Mouse (Mus musculus): ENCODE data around the gene Vmn2r34. TPM values are rescaled to one million over a fixed set of nuclear protein-coding genes. Genes with fewer than 3 reads are reported as not detected.
"Not testable (repeated sequence)": the region's sequence is repeated elsewhere in the genome, so short reads cannot be mapped to it uniquely, and the experiment has no call there.

Gene Vmn2r34
- not detected in 2 replicates for polyA plus RNA-seq (2015; fragmentation: Nextera tagmentation; extraction: Ambion mirVana)

- not testable (repeated sequence) for H3K9ac ChIP-seq (ENCODE audit: low read length); H3K9me3 ChIP-seq (ENCODE audit: control insufficient read depth, low read length); ATAC-seq (ENCODE audit: low read depth); H3K36me3 ChIP-seq (ENCODE audit: control insufficient read depth, insufficient read depth, low read length); H3K27ac ChIP-seq (ENCODE audit: low read length); H3K4me3 ChIP-seq (ENCODE audit: low read length); H3K4me2 ChIP-seq (ENCODE audit: low read depth, low read length); H3K4me1 ChIP-seq (replicated peaks; ENCODE audit: control insufficient read depth, insufficient read depth, low read length); H3K27me3 ChIP-seq (ENCODE audit: control insufficient read depth, insufficient read depth, low read depth, low read length)
- no CpG with 5 or more reads among the region's 2 CpGs for WGBS
Measured at GRCm38 (mm10) chr7:7689413-7689812, at the start of gene Vmn2r34. Vmn2r34 (minus strand) TSS chr7:7689513.

GRCm38 (mm10) chr7:7674032-7674431 lies 15.3 kb downstream of the Vmn2r34 start:
- not testable (repeated sequence) for H3K4me1 ChIP-seq (replicated peaks; ENCODE audit: control insufficient read depth, insufficient read depth, low read length)

More at GRCm38 (mm10) chr7:7674032-7674431, 15.3 kb downstream of the Vmn2r34 start:
- H3K27me3 ChIP-seq (ENCODE audit: control insufficient read depth, insufficient read depth, low read depth, low read length); H3K9me3 ChIP-seq (ENCODE audit: control insufficient read depth, low read length); H3K9ac ChIP-seq (ENCODE audit: low read length); H3K36me3 ChIP-seq (ENCODE audit: control insufficient read depth, insufficient read depth, low read length); H3K4me3 ChIP-seq (ENCODE audit: low read length); ATAC-seq (ENCODE audit: low read depth); H3K4me2 ChIP-seq (ENCODE audit: low read depth, low read length); H3K27ac ChIP-seq (ENCODE audit: low read length): not testable (repeated sequence)
- WGBS = 70% methylated on average over 2 of the region's 2 CpGs

Other genes starting within 250 kb of the Vmn2r34 start
- not detected in 2 replicates for gene Vmn2r32, start 209.5 kb downstream of the Vmn2r34 start, polyA plus RNA-seq (2015; fragmentation: Nextera tagmentation; extraction: Ambion mirVana)
- not detected in 2 replicates for gene Vmn2r33, start 122.7 kb downstream of the Vmn2r34 start, polyA plus RNA-seq (2015; fragmentation: Nextera tagmentation; extraction: Ambion mirVana)
- not detected in 2 replicates for gene Vmn2r35, start 130.4 kb upstream of the Vmn2r34 start, polyA plus RNA-seq (2015; fragmentation: Nextera tagmentation; extraction: Ambion mirVana)
- not detected in 2 replicates for gene Vmn2r36, start 213.0 kb upstream of the Vmn2r34 start, polyA plus RNA-seq (2015; fragmentation: Nextera tagmentation; extraction: Ambion mirVana)

Measured in lung, embryonic 16.5 days (tissue).